Mouse (Mus musculus): Measurements from ENCODE around the gene Scmh1.
A peak's percentile ranks its signal among the peaks of the same experiment; 100 is the strongest.
"Not testable (repeated sequence)": the region's sequence is repeated elsewhere in the genome, so short reads cannot be mapped to it uniquely, and the experiment has no call there.

The Scmh1 gene

GRCm38 (mm10) chr4:120405144-120405805, at the start of gene Scmh1:
Gene Scmh1 (plus strand): TSS chr4:120405281.
- peak; percentile 47 for DNase-seq (ENCODE audit: low spot score)

GRCm38 (mm10) chr4:120360011-120360521, 45.0 kb upstream of the Scmh1 start:
- no peak for DNase-seq (ENCODE audit: low spot score)

DNA sequence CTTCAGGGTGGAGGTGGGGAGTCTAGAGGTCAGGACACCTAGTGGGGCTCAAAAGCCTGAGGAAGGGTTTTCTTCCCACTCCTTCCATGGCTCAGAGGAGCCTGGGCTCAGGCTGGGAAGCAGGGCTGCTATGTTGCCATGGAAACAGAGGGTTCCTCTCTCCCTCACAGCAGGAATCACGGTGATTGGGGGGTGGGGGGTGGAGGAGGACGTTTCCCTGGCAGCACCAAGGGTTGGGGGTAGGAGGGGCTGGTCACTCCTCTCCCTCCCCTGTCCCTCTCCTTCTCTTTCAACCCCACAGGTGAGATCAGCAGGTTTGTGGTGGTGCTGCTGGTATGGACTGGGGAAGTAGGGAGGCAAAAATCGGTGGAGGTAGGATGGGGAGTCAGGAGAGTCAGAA, 40.4 kb upstream of the Scmh1 start:
- DNase-seq (ENCODE audit: low spot score) = no peak

DNA sequence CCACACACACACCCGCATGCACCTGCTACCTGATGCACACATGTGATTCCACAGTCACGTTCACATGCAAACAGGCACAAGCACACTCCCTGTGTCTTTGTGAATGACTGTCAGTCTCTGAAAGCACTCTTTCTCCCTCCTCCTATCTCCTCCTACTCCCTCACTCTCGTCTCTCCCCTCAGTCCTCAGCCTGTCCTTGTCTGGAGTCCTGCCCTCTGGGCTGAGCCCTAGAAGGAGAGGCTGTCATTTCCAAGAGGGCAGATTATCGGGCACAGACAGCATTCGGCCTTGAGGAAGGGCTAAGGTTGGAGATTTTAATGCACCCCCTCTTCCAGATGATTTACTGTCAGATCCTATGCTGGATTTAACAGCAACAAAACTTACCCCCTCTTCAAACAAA, 39.6 kb upstream of the Scmh1 start:
- DNase-seq (ENCODE audit: low spot score) = peak; percentile 53

GRCm38 (mm10) chr4:120368031-120368430, 37.0 kb upstream of the Scmh1 start:
- DNase-seq (ENCODE audit: low spot score) = peak; percentile 69

GRCm38 (mm10) chr4:120368663-120369062, 36.4 kb upstream of the Scmh1 start:
- DNase-seq (ENCODE audit: low spot score) = peak; percentile 50

DNA sequence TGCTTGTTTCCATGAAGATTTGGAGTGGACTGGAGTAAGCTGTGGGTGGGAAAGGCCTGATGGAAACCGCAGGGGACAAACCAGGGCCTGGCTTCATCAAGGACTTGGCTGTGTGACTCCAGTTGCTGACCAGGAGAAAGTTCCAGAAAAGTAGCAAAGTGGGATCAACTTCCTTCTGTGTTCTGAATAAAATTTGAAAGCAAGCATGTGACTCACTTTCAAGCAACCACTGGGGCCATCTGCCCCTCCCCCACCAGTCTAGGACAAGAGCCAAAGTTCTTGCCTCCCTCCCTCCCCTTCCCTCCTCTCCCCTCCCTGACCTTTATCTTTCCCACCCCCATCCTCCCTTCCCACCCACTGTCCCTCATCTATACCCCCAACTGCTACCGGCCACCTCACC, 35.9 kb upstream of the Scmh1 start:
- DNase-seq (ENCODE audit: low spot score) = peak; percentile 53

GRCm38 (mm10) chr4:120369861-120370366, 35.2 kb upstream of the Scmh1 start:
- no peak for DNase-seq (ENCODE audit: low spot score)

DNA sequence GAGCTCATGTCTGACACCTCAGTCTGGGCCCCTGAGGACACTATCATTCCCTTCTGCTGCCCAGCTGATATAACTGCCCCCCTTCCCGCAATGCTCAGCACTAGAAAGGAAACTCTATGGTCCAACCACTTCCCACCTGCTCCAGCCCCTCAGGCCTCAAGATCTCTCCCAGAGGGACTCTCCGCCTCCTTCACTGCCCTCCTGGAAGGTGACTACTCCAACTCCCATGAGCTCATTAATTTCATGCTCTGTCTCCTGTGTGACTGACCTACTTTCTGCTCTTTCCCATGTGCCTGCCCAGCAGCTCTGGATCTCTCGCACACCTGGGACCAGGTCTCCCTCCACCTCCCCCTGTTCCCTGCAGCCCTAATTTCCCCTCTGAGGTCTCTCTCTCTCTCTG, 32.2 kb upstream of the Scmh1 start:
- DNase-seq (ENCODE audit: low spot score) = no peak

DNA sequence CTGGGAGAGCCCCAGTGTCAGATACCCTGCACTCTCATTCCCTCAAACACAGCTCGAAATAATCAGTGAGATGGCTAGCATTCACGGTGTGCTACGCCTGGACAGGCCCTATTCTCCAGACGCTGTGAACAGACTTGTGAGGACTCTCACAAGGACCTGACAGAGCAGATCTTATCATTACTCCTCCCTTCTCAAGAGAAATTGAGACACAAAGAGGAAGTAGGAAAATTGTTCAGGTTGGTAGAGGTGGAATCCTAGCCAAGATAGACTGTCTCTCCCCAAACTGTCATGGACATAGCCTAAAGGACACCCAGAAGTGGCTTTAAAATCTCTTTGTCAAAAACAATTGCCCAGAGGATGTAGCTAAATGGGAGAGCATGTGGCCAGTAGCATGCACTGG, 31.3 kb upstream of the Scmh1 start:
- no peak for DNase-seq (ENCODE audit: low spot score)

- DNase-seq (ENCODE audit: low spot score) = peak; percentile 77
These were observed 24.2 kb upstream of the Scmh1 start for GRCm38 (mm10) chr4:120380811-120381391.

DNA sequence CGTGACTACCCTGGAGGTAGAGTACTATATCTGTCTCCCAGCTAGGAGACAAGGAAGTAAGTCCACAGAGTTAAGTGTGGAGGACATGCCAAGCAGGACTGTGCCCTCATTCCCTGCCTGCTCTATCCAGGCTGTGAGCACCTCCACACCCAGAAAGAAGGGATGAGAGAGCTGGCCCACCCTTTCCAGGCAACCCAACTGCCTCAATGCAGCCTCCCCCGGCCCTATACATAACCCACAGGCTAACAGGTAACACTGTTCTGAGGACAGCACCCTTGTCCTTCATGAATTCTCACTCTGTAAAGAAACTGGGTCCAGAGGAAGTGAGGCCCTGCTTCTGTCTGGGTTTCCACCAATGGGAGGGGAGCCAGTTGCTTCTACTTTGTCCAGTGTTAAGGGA, 19.6 kb upstream of the Scmh1 start:
- no peak for DNase-seq (ENCODE audit: low spot score)

GRCm38 (mm10) chr4:120387496-120387895, 17.6 kb upstream of the Scmh1 start:
- DNase-seq (ENCODE audit: low spot score) = no peak

DNA sequence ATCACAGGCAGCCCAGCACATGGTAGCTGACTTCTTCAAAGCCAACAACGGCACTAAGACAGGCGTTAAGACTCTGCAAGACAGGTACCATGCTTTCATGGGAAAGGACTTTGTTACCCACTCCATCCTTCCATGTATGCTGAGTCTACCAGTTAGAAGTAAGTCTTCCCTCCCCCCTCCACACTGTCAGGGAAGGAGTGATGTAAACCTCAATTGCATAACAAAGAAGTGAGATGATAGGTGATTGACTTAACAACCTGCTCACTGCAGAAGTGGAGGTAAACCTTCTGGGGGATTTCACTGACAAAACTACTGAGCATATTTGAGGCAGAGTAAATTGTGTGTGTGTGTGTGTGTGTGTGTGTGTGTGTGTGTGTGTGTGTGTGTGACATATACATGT, 17.1 kb upstream of the Scmh1 start:
- no peak for DNase-seq (ENCODE audit: low spot score)

GRCm38 (mm10) chr4:120388998-120389542, 16.0 kb upstream of the Scmh1 start:
- DNase-seq (ENCODE audit: low spot score) = no peak

GRCm38 (mm10) chr4:120389546-120389945, 15.5 kb upstream of the Scmh1 start:
- DNase-seq (ENCODE audit: low spot score) = no peak

DNA sequence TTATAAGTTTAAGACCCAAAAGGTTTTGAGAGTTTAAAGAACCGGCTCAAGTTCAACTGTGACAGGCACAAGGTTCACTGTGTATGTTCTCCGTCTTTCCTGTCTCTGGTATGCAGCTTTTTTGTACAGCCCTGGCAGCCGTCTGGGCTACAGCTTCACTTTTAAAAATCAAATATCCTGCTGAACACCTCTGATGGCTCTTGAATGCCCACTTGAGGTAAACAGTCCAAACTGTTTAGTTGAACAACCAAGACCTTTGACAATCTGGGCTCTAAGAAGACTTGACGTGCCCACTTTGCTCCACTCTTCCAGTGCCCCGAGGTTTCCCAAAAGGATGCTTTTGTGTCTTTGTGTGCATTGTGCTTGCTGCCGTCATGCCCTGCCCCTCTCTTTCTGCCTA, 13.5 kb upstream of the Scmh1 start:
- no peak for DNase-seq (ENCODE audit: low spot score)

- DNase-seq (ENCODE audit: low spot score) = no peak
These were observed 12.7 kb upstream of the Scmh1 start for GRCm38 (mm10) chr4:120392341-120392740.

- DNase-seq (ENCODE audit: low spot score) = no peak
These were observed 12.3 kb upstream of the Scmh1 start for GRCm38 (mm10) chr4:120392748-120393147.

- no peak for DNase-seq (ENCODE audit: low spot score)
These were observed 4.8 kb upstream of the Scmh1 start for GRCm38 (mm10) chr4:120400251-120400650.

DNA sequence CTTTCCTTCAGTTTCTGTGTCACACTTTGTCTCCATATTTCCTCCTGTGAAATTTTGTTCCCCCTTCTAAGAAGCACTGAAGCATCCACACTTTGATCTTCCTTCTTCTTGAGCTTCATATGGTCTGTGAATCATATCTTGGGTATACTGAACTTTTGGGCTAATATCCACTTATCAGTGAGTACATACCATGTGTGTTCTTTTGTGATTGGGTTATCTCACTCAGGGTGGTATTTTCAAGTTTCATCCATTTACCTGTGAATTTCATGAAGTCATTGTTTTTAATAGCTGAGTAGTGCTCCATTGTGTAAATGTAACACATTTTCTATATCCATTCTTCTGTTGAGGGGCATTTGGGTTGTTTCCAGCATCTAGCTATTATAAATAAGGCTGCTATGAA, 3.0 kb upstream of the Scmh1 start:
- not testable (repeated sequence) for DNase-seq (ENCODE audit: low spot score)

DNA sequence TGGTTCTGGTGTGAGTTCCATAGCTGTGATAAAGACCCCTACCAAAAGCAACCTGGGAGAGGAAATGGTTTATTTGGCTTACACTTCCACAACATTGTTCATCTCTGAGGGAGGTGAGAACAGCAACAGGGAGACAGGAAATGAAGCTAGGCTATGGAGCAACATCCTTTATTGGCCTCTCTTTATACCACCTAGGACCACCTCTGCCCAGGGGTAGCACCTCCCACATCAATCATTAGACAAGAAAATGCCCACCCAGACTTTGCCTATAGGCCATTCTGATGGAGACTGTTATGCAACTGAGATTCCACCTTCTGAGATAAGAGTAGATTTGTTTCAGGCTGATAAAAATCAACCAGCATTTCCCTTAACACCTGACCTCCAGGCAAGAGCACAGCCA, 834 bp upstream of the Scmh1 start:
- no peak for DNase-seq (ENCODE audit: low spot score)

DNA sequence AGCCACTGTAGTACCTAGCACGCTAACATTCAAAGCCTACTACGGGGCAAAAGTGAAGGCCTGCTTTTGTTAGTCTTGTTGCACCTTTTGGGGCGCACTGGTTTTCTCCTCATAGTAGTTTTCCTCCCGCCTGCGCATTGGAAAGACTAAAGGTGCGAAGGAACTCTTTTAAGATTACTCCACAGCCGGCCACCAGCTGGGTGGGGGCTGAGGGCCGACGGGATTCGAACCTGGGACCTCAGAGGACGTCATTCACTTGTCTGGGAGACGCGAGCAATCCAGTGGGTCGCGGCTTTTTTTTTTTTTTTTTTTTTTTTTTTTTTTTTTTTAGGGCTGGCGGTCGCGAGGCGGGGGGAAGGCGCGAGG, 320 bp upstream of the Scmh1 start:
- DNase-seq (ENCODE audit: low spot score) = no peak

All from ovary, adult 18-20 months (tissue).